Mouse (Mus musculus) heart, postnatal 14 days (tissue): ENCODE results near the gene Cept1. TPM values are rescaled to one million over a fixed set of nuclear protein-coding genes. Genes with fewer than 3 reads are reported as not detected.
A peak's percentile ranks its signal among the peaks of the same experiment; 100 is the strongest.
"Not testable (repeated sequence)": the region's sequence is repeated elsewhere in the genome, so short reads cannot be mapped to it uniquely, and the experiment has no call there.

Experiments used
- DNase-seq, 2 experiments: peaks; one replicate each; pipeline ENCODE4 v3.0.0; 2021 to 2022
- intact Hi-C: fragments of 180-260 bp; cut with DNase I; formaldehyde crosslinking; loops from one replicate; pipeline ENCODE4 v1.15.1; 2025
- long read RNA-seq, 2 experiments: library from polyadenylated mRNA; stranded (forward); transcript quantifications; one replicate each; pipeline ENCODE4 v2.0.0; 2021
- total RNA-seq, 2 experiments: library from RNA; stranded (reverse); gene quantifications; 2 replicates each; pipeline ENCODE4 v1.2.3; 2021

Cept1 gene
- total RNA-seq = 10 to 100 TPM; 20.1 to 21.4 TPM
- long read RNA-seq, experiment 1, transcript Cept1-202 (9 exons, 2,814 nt) = major isoform, 14 of 27 reads
- long read RNA-seq, experiment 1, partial matches to known transcripts = 0 of 27 reads
- long read RNA-seq, experiment 1, other reads (novel, unspliced or antisense) = 11 of 27 reads
- long read RNA-seq, experiment 2, transcript Cept1-202 (9 exons, 2,814 nt) = major isoform, 12 of 24 reads
- long read RNA-seq, experiment 2, partial matches to known transcripts = 2 of 24 reads
- long read RNA-seq, experiment 2, other reads (novel, unspliced or antisense) = 8 of 24 reads

GRCm38 (mm10) chr3:106547171-106547923 lies at the start of gene Cept1, which contains the start of gene Dram2:
TSS of gene Cept1 (minus strand) at chr3:106547802.
TSS of gene Dram2 (plus strand) at chr3:106547798.
- peak; percentile 92 to 93 for DNase-seq
- intact Hi-C loops = loop anchor here (5.0 kb wide), 1 partner anchor 175 kb away; no protein-coding TSS in a partner anchor

GRCm38 (mm10) chr3:106593631-106594030 lies 46.0 kb upstream of the Cept1 start:
- intact Hi-C loops, DNase-seq: not testable (repeated sequence)

GRCm38 (mm10) chr3:106579296-106579695 lies 31.7 kb upstream of the Cept1 start:
- DNase-seq = no peak
- intact Hi-C loops = no loop called here

GRCm38 (mm10) chr3:106573191-106573590 lies 25.6 kb upstream of the Cept1 start:
- no peak for DNase-seq
- intact Hi-C loops = no loop called here

GRCm38 (mm10) chr3:106565876-106566275 lies 18.3 kb upstream of the Cept1 start:
- intact Hi-C loops = no loop called here
- no peak for DNase-seq

GRCm38 (mm10) chr3:106558271-106558670 lies 10.7 kb upstream of the Cept1 start:
- intact Hi-C loops = no loop called here
- no peak for DNase-seq

GRCm38 (mm10) chr3:106555743-106556250 lies 8.2 kb upstream of the Cept1 start:
- intact Hi-C loops = no loop called here
- DNase-seq = no peak

- intact Hi-C loops = no loop called here
- no peak for DNase-seq
These were observed 5.8 kb upstream of the Cept1 start for GRCm38 (mm10) chr3:106553411-106553810.

GRCm38 (mm10) chr3:106548971-106549370 lies 1.4 kb upstream of the Cept1 start:
- intact Hi-C loops = loop anchor here (5.0 kb wide), 1 partner anchor 173 kb away; no protein-coding TSS in a partner anchor

GRCm38 (mm10) chr3:106547924-106548539 lies 430 bp upstream of the Cept1 start:
- DNase-seq = peak; percentile 36 to 43
- intact Hi-C loops = loop anchor here (5.0 kb wide), 1 partner anchor 174 kb away; no protein-coding TSS in a partner anchor

More at GRCm38 (mm10) chr3:106548971-106549370, 1.4 kb upstream of the Cept1 start:
- DNase-seq = no peak

GRCm38 (mm10) chr3:106544721-106545316 lies 2.8 kb downstream of the Cept1 start:
- DNase-seq = no peak
- intact Hi-C loops = loop anchor here (5.0 kb wide), 2 partner anchors 48 to 177 kb away; no protein-coding TSS in a partner anchor

GRCm38 (mm10) chr3:106533277-106533676 lies 14.3 kb downstream of the Cept1 start:
- DNase-seq = no peak
- intact Hi-C loops = no loop called here

GRCm38 (mm10) chr3:106528032-106528431 lies 19.6 kb downstream of the Cept1 start:
- intact Hi-C loops = no loop called here
- DNase-seq = no peak

GRCm38 (mm10) chr3:106526411-106526810 lies 21.2 kb downstream of the Cept1 start:
- no peak for DNase-seq
- intact Hi-C loops = no loop called here

GRCm38 (mm10) chr3:106522730-106523129 lies 24.9 kb downstream of the Cept1 start:
- DNase-seq = no peak
- intact Hi-C loops = no loop called here

GRCm38 (mm10) chr3:106515016-106515415 lies 32.6 kb downstream of the Cept1 start:
- intact Hi-C loops = no loop called here
- no peak for DNase-seq

GRCm38 (mm10) chr3:106510669-106511068 lies 36.9 kb downstream of the Cept1 start:
- intact Hi-C loops = no loop called here
- DNase-seq = no peak

GRCm38 (mm10) chr3:106502892-106503291 lies 44.7 kb downstream of the Cept1 start:
- intact Hi-C loops = no loop called here
- no peak for DNase-seq

- no peak for DNase-seq
- intact Hi-C loops = no loop called here
These were observed 47.1 kb downstream of the Cept1 start for GRCm38 (mm10) chr3:106500510-106500909.

GRCm38 (mm10) chr3:106496996-106497395 lies 50.6 kb downstream of the Cept1 start:
- intact Hi-C loops = loop anchor here (5.0 kb wide), 1 partner anchor 45 kb away; no protein-coding TSS in a partner anchor
- DNase-seq = no peak
